Mouse (Mus musculus): Measurements from ENCODE around the gene Rsph1.

Gene Rsph1

DNA sequence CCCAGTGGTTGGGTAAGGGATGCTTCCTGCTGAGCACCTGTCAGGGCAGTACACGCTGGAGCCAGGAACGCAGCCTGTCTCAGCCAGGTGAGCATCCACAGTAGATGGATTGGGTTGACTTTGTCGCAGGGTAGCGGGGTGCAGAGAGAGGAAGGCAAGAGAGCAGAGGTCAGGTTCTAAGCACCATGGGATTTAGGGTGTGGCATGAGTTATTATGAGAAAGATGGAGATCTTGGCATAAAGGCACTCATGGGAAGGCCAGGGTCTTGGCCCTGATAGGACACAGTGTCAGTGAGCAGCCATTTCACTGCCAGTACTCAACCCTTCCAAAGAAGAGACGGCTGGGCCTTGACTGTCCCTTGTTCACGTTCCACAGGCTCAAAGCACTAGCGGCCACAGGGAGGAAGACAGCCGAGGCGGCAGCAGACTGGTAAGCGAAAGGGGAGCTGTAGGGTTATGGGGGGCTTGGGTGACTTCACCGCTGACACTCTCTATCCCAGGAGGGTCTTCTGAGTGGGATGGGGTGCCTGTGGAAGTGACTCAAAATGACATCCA lies 67.7 kb downstream of the Rsph1 start:
- peak; percentile 47 for DNase-seq (ENCODE audit: low read depth, low spot score)

DNA sequence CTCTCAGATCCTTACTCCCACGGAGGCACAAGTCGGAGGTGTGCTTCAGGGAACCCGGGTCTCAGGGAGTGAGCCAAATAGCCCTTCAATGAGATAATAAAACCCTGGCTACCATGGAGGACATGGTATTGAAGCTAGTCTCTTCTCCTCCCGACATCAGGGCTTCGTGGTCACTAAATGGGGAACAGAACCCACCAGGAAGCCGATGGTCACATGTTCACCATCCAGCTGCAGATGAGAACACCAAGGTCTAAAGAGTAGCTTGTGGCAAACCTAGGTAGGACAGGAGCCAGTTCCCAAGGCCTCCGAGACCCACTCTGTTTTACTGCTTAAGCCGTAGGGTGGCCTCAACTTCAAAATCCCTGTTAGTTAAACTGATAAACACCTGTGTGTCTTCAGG lies 68.5 kb downstream of the Rsph1 start:
- DNase-seq (ENCODE audit: low read depth, low spot score): no peak

DNA sequence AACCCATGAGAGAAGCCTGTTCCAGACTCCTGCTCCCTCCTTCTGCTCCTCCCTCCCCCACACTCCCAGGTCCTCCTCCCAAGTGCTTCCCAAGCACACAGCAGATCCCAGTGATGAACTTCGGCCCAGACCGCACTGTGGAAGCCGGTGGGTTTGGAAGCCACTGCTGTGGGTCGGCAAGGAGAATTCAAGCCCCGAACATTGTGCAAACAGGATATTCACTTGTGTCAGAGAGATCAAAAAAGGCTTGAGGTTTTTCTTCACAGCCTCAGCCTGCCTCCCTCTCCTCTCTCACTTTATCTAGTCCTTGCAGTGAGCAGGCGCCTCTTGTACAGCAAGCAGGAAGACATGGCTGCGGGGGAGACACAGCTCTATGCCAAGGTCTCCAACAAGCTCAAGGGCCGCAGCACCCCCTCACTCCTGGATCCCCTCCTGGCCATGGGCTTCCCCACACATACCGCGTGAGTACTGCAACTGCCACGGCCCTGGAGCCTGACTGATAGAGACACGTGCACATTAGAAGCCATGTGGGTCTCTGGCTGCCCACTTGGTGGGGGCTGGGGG lies 69.3 kb downstream of the Rsph1 start, which contains the start of gene Ubash3a:
Gene Ubash3a (plus strand): TSS at position 103 of the 564 bp plus-strand sequence.
- DNase-seq (ENCODE audit: low read depth, low spot score): peak; percentile 85

All from CD4-positive helper T cell, adult 2 months (primary cell).